Mouse (Mus musculus) erythroblast, embryonic 14.5 days (primary cell): ENCODE results near the gene Entpd8. TPM values are rescaled to one million over a fixed set of nuclear protein-coding genes. Genes with fewer than 3 reads are reported as not detected.

Experiments used
- H3K27me3 ChIP-seq: 2 replicates; pipeline ENCODE4 v1.6.1; 2012; ENCODE audit warnings: inconsistent platforms; ENCODE audit not compliant: control insufficient read depth
- H3K36me3 ChIP-seq: 2 replicates; pipeline ENCODE4 v1.6.1; 2012; ENCODE audit warnings: mild to moderate bottlenecking, inconsistent platforms; ENCODE audit not compliant: control insufficient read depth
- H3K4me1 ChIP-seq: 2 replicates; pipeline ENCODE4 v1.6.1; 2012; ENCODE audit warnings: inconsistent platforms; ENCODE audit not compliant: control insufficient read depth
- H3K4me3 ChIP-seq: replicated peaks from 2 replicates; pipeline ENCODE3; 2012; ENCODE audit warnings: moderate library complexity, mild to moderate bottlenecking, inconsistent platforms
- H3K9me3 ChIP-seq: 2 replicates; pipeline ENCODE4 v1.6.1; 2012; ENCODE audit warnings: low read length, inconsistent platforms, mixed read lengths; ENCODE audit not compliant: control insufficient read depth
- GATA1 ChIP-seq: IDR thresholded peaks from 2 replicates; pipeline ENCODE4 v1.6.1; 2012; ENCODE audit warnings: low read length, inconsistent platforms, mixed read lengths
- TAL1 ChIP-seq: IDR thresholded peaks from 3 replicates; pipeline ENCODE4 v1.6.1; 2012; ENCODE audit warnings: low read length, inconsistent platforms, mixed read lengths
- polyA plus RNA-seq: library from polyadenylated mRNA; stranded (reverse); fragments of >175 nt; gene quantifications from 2 replicates; pipeline ENCODE4 v1.2.3, GENCODE M21; 2012

Gene Entpd8
- polyA plus RNA-seq, 1 experiment, result 0.04 TPM

- Histone ChIP-seq H3K9me3 (no peaks in the 10 kb centered on the region), H3K27me3 (no peaks in the 10 kb centered on the region), H3K36me3 (peaks cover 32% of the 10 kb centered on the region), H3K4me3 (no peak overlapping the region), H3K4me1 (peaks cover 57% of the 10 kb centered on the region)
- TF ChIP-seq TAL1, result no peak
These were observed 21.2 kb upstream of the Entpd8 start for GRCm38 (mm10) chr2:25058926-25059325.

- Histone ChIP-seq H3K36me3 (peaks cover 17% of the 10 kb centered on the region), H3K4me3 (no peak overlapping the region)
- TF ChIP-seq GATA1, result no peak
- TF ChIP-seq TAL1, result no peak
These were observed 16.6 kb upstream of the Entpd8 start for GRCm38 (mm10) chr2:25063523-25063922.

GRCm38 (mm10) chr2:25064285-25064684, 15.8 kb upstream of the Entpd8 start:
- Histone ChIP-seq H3K36me3 (peaks cover 17% of the 10 kb centered on the region), H3K4me3 (no peak overlapping the region), H3K27me3 (no peaks in the 10 kb centered on the region), H3K9me3 (no peaks in the 10 kb centered on the region), H3K4me1 (peaks cover 25% of the 10 kb centered on the region)
- TF ChIP-seq TAL1 (no peak), GATA1 (no peak)

More at GRCm38 (mm10) chr2:25063523-25063922, 16.6 kb upstream of the Entpd8 start:
- no peaks in the 10 kb centered on the region for H3K9me3 ChIP-seq
- no peaks in the 10 kb centered on the region for H3K27me3 ChIP-seq
- peaks cover 27% of the 10 kb centered on the region for H3K4me1 ChIP-seq

GRCm38 (mm10) chr2:25065537-25065936, 14.6 kb upstream of the Entpd8 start:
- Histone ChIP-seq H3K27me3 (no peaks in the 10 kb centered on the region), H3K4me1 (peaks cover 20% of the 10 kb centered on the region), H3K36me3 (peaks cover 12% of the 10 kb centered on the region), H3K4me3 (no peak overlapping the region), H3K9me3 (no peaks in the 10 kb centered on the region)
- no peak for TF ChIP-seq GATA1
- no peak for TF ChIP-seq TAL1

- Histone ChIP-seq H3K4me1 (peaks cover 15% of the 10 kb centered on the region), H3K36me3 (peaks cover 7% of the 10 kb centered on the region), H3K27me3 (no peaks in the 10 kb centered on the region), H3K4me3 (no peak overlapping the region), H3K9me3 (no peaks in the 10 kb centered on the region)
- TF ChIP-seq GATA1 (no peak), TAL1 (no peak)
These were observed 13.6 kb upstream of the Entpd8 start for GRCm38 (mm10) chr2:25066552-25066951.

- no peak for TF ChIP-seq GATA1
- TF ChIP-seq TAL1, result no peak
- Histone ChIP-seq H3K9me3 (no peaks in the 10 kb centered on the region), H3K4me3 (no peak overlapping the region), H3K27me3 (no peaks in the 10 kb centered on the region), H3K36me3 (no peaks in the 10 kb centered on the region), H3K4me1 (peaks cover 5% of the 10 kb centered on the region; the same call in 1 of the 2 replicates)
These were observed 10.6 kb upstream of the Entpd8 start for GRCm38 (mm10) chr2:25069537-25069936.

GRCm38 (mm10) chr2:25072398-25072797, 7.7 kb upstream of the Entpd8 start:
- H3K4me3 ChIP-seq, result no peak overlapping the region
- H3K4me1 ChIP-seq, result 0 out of 2 replicates have a peak, but pooled peaks cover 4% of the 10 kb centered on the region
- no peak for TF ChIP-seq GATA1
- no peak for TF ChIP-seq TAL1
- no peaks in the 10 kb centered on the region for H3K27me3 ChIP-seq
- no peaks in the 10 kb centered on the region for H3K9me3 ChIP-seq
- no peaks in the 10 kb centered on the region for H3K36me3 ChIP-seq

GRCm38 (mm10) chr2:25075506-25075905, 4.6 kb upstream of the Entpd8 start:
- Histone ChIP-seq H3K9me3 (no peaks in the 10 kb centered on the region), H3K4me1 (no peaks in the 10 kb centered on the region), H3K4me3 (no peak overlapping the region), H3K36me3 (no peaks in the 10 kb centered on the region), H3K27me3 (no peaks in the 10 kb centered on the region; the same call in 1 of the 2 replicates)
- TF ChIP-seq TAL1 (no peak), GATA1 (no peak)

GRCm38 (mm10) chr2:25078967-25079366, 1.1 kb upstream of the Entpd8 start:
- TF ChIP-seq GATA1, result no peak
- TF ChIP-seq TAL1, result no peak
- Histone ChIP-seq H3K4me3 (no peak overlapping the region), H3K4me1 (no peaks in the 10 kb centered on the region), H3K36me3 (no peaks in the 10 kb centered on the region; the same call in 1 of the 2 replicates), H3K27me3 (peaks cover 5% of the 10 kb centered on the region; the same call in 1 of the 2 replicates), H3K9me3 (no peaks in the 10 kb centered on the region)

DNA sequence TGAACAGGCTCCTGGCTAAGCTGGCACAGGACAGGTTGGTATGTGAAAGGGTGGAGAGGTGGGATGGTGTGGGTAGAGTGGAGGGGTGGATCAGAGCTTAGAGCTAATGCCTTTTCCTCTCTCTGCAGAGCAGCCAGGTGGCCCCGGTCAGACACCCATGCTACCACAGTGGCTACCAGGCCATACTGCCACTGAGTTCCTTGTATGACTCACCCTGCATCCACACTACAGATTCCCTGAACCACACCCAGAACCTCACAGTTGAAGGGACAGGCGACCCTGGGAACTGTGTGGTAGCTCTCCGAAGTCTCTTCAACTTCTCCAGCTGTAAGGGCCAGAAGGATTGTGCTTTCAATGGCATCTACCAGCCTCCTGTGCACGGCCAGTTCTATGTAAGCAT, 3.6 kb downstream of the Entpd8 start:
- Histone ChIP-seq H3K27me3 (peaks cover 5% of the 10 kb centered on the region; the same call in 1 of the 2 replicates), H3K4me1 (no peaks in the 10 kb centered on the region), H3K9me3 (no peaks in the 10 kb centered on the region), H3K36me3 (no peaks in the 10 kb centered on the region; the same call in 1 of the 2 replicates), H3K4me3 (no peak overlapping the region)
- TF ChIP-seq GATA1 (no peak), TAL1 (no peak)
